Mouse (Mus musculus) yolk sac, embryonic 10.5 days (tissue): Measurements from ENCODE around the gene Pik3ap1.
"Not testable (repeated sequence)": the region's sequence is repeated elsewhere in the genome, so short reads cannot be mapped to it uniquely, and the experiment has no call there.

Experiments
- DNase-seq: peaks from one replicate; pipeline ENCODE4 v3.0.0-alpha.2; 2017; ENCODE audit warnings: low spot score

Gene Pik3ap1

DNA sequence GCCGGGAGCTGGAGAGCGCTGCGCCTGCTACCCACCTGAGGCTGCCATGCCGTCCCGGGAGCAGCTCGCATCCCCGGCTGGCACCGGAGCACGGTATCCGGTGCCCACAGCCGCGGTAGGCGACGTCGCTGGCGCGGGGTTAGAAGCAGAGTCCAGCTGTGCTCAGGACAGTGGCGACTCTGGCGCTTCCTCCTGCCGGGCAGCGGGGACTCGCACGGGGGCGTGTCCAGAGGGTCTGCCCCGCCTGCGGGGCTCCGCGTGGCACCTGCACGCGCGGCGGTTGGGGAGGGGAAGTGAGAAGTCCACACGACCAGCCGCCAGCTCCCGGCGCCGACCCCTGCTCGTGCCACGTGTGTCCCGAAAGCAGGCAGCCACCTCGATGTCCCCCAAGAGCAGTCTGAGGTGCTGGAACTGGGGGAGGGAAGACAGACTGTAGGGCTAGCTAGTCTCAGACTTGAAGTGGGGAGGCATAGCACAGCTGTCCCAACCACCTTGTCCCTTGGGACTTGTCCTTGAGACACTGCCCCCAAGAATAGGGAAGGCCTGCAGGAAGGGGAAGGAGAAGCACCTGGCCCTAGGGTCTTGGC lies at the start of gene Pik3ap1:
Gene Pik3ap1 (minus strand): TSS at position 181 of the 587 bp plus-strand sequence.
- DNase-seq = no peak

DNA sequence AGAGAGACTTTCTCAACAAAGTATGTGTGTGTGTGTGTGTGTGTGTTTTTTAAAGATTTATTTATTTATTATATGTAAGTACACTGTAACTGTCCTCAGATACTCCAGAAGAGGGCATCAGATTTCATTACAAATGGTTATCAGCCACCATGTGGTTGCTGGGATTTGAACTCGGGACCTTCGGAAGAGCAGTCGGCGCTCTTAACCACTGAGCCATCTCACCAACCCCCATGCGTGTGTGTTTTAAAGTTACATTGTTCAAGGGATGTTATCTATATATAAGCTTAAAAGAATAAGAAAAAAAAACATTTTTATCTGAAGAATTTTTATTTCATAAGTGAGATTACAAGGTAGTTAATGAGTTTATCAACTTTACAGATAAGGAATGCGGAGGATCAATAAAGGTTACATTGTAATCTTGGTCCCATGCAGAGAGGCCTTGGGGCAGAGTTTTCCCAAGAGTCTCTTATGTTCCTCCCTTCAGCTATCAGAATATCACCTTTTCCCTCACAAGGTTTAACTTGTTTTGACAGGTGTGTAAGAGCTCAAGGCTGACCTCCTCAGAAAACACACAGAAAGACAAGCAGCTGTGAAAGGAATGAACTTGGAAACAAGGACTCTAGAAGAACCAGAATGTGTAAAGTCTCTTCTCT lies 46.7 kb upstream of the Pik3ap1 start:
- DNase-seq = not testable (repeated sequence)

DNA sequence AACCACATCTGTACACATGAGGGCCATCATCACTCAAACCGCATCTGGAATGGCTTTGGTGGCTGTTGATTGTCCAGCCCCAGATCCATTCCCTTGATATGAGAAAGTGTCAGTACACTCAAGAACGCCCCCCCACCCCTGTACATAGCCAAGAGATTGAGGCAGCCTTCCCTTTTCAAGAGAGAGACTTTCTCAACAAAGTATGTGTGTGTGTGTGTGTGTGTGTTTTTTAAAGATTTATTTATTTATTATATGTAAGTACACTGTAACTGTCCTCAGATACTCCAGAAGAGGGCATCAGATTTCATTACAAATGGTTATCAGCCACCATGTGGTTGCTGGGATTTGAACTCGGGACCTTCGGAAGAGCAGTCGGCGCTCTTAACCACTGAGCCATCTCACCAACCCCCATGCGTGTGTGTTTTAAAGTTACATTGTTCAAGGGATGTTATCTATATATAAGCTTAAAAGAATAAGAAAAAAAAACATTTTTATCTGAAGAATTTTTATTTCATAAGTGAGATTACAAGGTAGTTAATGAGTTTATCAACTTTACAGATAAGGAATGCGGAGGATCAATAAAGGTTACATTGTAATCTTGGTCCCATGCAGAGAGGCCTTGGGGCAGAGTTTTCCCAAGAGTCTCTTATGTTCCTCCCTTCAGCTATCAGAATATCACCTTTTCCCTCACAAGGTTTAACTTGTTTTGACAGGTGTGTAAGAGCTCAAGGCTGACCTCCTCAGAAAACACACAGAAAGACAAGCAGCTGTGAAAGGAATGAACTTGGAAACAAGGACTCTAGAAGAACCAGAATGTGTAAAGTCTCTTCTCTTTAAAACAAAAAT lies 41.2 kb upstream of the Pik3ap1 start:
- not testable (repeated sequence) for DNase-seq

DNA sequence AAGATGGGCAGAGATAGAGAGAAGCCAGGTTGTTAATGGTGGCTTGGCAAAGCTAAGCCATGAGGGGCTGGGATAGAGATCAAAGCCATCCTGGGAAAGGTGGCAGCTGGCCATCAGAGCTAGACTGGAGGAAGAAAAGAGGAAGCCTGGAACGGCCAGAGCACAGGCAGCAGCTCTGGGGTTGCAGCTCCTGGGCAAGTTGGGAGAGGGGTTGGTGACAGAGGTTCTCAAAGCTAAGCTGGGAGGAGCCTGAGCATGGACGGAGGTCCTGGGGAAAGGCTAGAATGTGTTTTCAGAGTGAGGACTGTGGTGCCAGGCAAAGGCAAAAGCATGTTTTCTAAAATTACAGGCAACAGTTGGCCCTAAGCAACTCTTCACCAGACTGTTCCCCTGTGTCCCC lies 36.4 kb upstream of the Pik3ap1 start:
- no peak for DNase-seq

DNA sequence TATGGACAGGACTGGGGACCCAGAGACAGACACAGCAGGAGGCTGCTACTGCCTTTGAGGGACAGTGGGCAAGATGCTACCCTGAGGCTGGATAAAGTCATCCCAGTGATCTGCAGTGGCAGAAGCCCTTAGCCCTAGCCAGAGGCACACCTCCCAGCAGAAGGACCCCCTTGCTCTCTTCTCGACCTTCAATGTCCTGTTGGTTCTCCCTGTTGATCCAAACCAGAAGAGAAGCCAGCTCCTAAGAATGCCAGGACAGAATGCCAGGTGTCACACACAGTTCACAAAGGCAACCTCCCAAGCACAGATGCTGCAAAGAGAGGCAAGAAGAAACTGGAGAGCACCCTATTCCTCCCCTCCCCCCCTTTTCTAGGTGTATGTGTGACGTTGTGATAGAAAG lies 33.9 kb upstream of the Pik3ap1 start:
- no peak for DNase-seq

DNA sequence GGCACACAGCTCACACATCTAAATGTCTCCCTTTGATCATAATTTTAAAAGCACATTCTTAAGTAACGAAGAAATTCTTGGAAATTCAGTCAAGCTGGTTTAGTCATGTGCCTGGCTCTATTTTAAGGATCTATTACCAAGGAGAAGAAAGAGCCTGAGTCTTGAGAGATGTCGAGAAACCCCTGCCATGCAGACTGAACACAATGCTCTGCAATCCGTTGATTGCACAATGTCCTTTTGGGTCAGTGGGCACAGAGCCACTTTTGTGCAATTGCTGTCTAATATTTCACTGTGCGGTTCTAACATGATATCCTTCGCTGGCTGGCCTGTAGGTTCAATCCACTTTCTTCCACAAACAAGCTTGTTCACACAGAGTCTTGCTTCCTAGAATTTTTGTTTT lies 33.1 kb upstream of the Pik3ap1 start:
- no peak for DNase-seq

DNA sequence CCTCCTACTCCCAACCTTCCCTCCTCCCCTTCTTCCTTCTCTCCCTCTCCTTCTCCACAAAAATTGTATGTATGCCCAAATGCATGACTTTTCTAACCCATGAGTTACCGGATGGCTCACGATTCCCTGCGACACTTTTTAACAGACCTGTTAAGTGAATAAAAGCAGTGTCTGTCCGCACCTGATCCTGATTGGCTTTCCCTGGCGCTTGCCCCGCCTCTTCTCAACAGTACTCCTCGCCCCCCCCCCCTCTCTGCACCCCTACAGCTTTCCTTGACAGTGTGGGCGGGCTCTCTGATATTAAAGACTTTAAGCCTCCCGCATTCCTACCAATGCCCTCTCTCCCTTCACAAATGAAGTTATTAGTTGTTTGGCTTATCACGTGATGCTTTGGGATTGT lies 31.3 kb upstream of the Pik3ap1 start:
- DNase-seq = no peak

DNA sequence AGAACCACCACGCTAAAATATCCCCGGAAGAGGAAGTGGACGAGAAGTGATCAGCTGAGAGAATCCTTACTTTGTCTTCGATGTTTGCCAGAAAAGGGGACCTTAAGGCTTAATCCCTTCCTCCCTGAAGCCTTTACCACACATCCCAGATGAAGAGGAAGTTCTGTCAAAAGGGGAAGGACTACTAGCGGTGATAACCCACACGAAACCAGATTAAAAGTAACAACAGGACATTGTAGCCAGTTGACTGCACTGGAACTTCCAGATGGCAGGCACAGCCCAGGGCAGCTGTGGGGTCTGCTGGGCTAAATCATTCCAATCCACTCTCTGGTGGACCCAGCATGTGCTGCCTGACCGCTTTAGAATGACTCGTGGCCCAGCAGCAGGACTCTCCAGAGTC lies 17.7 kb upstream of the Pik3ap1 start:
- DNase-seq = no peak

DNA sequence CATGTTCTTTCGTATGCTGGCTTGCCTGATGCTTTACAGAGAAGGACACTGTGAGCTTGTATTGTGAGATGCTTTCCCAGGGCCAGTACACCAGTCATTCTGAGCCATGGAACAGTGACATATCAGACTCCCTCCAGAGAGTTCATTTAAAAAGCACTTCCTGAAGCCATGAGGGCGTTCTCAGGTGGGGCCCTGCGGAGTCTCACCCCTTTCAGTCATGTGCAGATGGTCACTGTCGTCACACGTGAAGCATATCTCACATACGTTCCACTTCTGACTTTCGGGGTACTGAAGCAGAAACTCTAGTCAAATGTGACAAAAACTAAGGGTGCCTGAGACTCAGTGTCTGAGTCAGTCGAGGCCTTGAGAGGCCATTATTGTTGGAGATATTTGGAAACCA lies 6.0 kb upstream of the Pik3ap1 start:
- DNase-seq = no peak

DNA sequence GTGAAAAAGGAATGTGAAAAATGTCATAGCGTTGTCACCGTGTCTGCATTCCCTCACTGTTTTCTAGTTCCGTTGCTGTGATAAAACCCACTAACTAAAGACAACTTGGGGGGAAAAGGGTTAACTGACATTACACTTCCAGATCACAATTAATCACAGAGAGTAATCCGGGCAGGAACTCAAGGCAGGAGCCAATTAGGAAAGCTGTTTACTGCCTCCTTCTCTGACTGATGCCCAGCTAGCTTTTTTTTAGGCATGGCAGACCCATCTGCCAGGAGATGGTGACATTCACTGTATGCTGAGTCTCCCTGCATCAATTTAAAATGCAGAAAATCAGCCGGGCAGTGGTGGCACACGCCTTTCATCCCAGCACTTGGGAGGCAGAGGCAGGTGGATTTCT lies 4.4 kb upstream of the Pik3ap1 start:
- DNase-seq = no peak

DNA sequence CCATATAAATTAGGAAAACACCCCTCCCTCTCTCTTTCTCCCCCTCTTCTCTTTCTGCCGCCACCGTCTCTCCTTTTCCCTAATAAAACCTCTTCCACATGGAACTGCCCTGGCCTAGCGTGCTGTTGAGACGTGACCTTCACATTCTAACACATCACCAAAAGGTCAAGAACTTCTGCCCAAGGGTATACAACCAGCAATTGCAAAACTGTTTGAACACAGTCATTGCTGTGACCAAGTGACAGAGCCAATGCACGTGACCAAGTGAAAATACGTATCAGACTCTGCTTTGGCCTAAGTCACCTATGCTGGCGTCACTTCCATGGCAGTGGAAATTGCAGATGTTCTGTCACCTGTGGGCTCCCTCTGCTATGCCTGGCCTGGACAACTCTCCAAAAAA lies 3.3 kb upstream of the Pik3ap1 start:
- no peak for DNase-seq

DNA sequence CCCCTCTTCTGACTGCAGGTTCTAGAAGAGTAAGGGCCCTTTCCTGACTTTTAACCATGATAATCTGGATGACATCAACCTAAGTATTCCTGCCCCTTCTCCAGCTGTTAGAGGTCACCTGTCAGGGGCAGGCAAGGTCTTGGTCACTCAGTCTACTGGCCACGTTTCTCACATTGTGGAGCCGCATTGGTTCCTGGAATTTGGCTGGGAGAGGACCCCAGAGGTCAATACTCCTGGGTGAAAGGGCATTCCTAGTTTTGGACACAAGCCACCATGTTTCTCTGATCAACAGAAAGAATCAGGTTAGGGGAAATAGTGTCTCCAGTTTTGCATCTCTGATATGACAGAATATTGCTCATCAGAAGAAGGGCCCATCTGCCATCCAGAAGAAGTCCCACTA lies 2.4 kb upstream of the Pik3ap1 start:
- DNase-seq = no peak

DNA sequence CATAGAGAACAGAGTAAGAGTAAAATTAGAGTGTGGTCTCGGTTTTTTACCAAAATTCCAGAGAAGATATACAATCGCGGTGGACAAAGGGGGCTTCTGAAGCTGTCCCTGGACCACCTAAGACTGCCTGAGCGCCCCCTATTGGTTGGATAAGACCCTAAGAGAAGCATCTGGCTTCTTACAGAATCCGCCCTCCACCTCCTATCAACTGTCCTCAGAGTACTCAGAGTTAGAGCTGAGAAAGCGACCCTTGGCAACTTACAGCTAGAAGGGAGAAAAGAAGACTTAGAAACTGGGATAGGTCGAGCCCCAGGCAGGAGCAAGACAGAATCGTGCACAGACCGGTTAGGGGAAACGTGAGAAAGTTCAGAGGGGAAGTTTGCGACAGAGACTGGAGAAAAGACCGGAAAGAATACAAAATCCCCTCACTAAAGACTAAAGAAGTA lies 473 bp downstream of the Pik3ap1 start:
- no peak for DNase-seq

DNA sequence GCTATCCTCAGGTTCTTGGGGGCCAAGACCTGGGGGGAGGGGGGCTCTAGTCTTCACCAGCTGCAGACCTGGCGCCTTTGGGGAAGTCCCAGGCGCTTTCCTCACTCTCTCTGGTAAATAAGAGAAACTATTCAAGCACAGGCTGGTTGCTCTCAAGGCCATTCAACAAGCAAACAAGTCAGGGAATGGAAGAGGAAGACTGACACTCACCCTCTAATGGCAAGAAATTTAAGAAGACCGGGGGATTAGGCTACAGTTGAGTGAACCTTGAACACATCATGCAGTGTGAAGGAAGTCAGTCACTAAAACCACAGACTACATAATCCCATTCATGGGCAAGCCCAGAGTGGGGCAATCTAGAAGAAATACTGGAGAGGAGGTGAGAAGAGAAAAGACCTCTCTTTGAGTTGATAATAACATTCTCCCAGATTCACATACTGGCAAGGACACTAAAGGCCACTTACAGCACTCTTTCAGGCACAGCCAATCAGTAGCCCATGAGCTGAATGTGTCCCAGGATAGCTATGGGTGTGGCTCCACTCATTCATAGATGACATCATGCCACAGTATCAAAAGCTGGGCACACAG lies 2.4 kb downstream of the Pik3ap1 start:
- no peak for DNase-seq

DNA sequence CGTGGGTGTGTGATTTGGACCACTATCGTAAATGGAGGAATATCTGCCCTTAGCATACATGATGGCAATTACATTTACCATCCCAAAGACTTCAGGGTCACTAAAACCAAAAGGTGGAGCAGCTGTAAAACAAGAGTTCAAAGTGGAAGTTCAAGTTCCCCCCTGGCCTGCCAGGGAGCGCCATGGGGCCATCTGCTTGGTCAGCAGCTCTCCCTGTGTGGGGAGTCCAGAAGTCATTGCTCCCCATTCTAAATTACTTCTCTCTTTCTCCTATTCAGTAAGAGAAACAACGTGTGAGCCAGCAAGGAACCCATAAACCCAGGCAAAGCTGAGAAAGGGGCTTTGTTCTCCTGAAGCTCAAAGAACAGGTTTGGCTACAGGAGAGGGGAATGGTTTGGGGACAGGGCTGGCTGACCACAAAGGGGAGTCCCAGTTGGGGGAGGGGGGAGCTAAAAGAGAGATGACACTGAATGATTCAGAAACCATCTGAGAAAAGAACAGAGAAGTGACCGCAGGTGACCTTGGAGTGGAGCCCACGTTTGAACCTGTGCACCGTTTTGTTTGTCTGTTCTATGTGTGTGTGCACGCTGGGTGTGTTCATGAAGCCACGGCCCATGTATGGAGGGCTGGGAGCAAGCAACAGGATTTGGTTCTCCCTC lies 3.2 kb downstream of the Pik3ap1 start:
- no peak for DNase-seq

DNA sequence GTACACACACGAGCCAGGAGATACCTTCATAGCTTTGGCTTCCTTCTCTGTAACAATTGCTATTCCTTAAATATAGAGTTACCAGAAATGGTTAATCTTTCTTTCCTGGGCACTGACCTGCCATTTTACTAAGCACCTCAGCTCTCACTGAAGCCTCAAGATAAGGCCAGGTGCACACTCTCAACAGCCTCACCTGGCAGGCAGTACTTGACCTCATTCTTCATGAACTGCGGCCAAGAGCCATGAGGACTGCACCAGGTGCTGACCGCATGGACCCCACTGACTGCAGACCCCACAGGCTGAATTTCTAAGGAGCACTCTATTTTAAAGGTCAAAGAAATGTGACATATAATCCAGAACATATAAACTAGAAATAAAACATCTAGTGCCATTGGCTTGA lies 5.7 kb downstream of the Pik3ap1 start:
- DNase-seq = no peak

DNA sequence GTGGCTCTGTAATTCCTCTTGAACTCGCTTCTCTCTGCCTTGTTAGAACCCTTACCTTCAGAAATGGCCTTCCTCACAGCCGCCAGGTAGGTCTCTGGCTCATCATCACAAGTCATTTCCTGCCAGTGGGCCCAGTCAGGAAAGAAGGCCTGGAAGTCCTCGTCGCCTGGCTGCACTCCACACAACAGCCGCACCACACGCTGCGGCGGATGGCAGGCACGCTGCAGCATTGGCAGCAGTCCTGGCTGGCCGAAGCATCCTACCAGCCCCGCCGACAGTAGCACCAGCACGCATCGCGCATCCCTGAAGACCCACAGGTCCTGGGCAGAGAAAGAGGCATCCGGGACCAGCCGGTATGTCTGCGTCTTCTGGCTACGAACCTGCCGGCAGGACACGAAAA lies 9.1 kb downstream of the Pik3ap1 start:
- DNase-seq = no peak

DNA sequence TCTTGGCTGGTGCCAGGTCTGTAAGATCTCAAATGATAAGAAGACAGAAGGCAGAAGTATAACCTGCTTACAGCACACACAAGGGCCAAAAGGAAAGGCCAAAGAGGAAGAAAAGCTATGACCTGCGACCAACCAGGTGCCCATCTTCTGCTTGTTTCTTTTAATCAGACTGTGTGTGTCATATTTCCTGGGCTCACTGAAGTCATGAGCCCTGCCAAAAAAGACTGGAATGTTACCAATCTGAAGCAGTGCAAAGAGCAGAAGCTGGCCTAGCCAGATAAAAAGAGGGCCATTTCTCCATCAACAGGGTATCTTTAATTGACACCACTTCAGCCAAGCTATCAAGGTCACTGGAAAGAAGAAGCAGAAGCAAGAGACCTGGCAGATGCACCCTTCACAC lies 9.8 kb downstream of the Pik3ap1 start:
- DNase-seq = no peak

DNA sequence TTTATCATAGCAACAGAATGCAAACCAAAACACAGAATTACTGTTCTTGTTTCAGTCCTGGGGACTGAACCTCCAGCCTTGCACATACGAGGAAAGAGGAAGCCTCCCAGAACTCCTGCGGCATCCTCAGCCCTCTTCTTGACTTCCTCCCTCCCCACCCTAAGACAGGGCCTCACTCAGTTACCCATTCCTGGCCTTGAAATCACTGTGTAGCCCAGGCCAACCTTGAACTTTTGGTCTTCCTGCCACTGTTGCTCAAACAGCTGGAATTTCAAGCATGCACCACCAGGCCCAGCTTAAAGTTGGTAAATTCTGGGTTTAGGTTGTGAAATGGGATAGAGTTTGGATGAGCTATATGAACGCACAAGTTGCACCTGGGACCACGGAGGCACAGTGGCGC lies 10.2 kb downstream of the Pik3ap1 start:
- no peak for DNase-seq

DNA sequence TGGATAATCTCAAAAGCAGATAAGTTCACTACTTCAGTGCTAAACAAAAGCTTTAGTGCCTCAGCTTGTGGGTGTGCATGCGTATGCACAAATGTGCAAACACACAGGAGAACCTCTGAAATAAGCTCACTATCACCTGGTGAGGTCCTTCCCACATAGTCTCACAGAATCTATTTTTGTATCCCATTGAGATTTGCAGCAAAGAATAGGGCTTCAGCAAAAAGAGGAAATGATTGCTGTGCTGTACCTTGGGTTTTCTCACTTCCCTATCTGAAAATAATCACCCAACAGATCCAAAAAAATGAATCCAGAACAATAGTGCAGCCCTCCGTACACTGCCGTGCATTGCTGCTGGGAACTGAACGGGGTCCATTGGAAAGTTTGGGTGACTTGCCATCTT lies 12.6 kb downstream of the Pik3ap1 start:
- no peak for DNase-seq

DNA sequence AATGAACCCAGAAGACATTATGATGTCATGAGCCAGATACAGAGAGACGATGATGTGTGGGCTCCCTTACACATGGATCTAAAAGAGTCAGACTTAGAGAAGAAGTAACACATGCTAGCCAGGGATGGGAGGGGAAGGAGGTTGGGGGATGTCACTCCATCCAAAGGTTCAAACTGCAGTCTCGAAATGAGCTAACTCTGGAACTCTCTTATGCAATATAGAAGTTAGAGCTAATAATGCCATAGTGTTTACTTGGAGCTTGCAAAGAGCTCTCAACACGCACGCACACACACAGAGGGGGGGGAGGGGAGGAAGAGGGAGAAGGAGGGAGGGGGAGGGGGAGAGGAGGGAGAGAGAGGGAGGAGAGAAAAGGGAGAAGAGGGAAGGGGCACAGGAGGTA lies 13.5 kb downstream of the Pik3ap1 start:
- DNase-seq = no peak
